In the genomic region with DNA sequence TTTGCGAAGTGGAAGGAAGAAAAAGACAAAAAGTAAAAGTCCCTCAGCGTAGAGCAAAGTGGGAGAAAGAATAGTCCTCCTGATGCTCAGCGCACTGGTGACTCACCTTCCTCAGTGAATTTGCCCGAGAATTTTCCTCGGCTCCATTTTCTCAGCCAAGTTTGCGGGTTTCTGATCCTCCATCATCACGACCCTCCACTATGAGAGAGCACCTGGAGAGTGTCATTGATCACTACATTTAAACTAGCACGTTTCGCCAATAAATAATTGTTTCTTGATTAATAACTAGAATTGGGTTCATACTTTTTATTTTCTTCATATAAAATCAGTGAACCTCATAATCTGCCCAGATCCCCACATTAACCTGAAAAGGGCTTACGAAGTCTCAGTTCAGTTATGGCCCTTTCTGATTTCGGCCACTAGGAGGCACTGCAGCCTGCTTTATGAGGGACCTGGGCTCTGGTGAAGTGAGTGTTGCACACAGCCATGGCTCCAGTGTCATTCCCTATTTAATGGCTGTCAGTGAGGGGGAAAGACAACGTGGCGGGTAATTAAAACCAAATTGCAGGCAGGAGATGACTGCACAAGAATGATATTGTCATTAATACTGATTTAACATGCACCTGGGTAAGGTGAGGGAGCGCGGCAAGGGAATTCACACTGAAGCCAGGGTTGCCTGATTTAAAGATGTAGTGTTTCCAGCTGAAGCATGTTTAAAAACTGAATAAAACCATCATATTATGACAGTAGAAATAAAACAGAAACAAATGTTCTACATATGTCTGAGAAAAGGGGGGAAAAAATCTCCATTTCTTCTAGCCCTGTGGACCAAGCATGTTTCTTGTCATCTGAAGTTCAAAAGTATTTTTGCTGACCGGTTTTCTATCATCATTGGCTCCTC, we compare ENCODE assay signal across 8 mouse cellular contexts.
A peak's percentile ranks its signal among the peaks of the same experiment; 100 is the strongest.
DNase-seq lines count a peak whose midpoint lies in the region; ATAC-seq and TF ChIP-seq lines count a peak whose summit lies in the region.

No protein-coding gene starts in this region.

- WGBS in embryonic facial prominence, embryonic 14.5 days = 26% methylated on average over 16 of the region's 16 CpGs
- WGBS in liver, embryonic 14.5 days (ENCODE audit: insufficient replicate concordance) = 36% methylated on average over 16 of the region's 16 CpGs
- WGBS in neural tube, embryonic 15.5 days = 30% methylated on average over 16 of the region's 16 CpGs

- peaks cover 16% of the 10 kb centered on the region; the same call in 1 of the 2 replicates for H3K27me3 ChIP-seq in embryonic facial prominence, embryonic 14.5 days (replicated peaks; ENCODE audit: control insufficient read depth, insufficient read depth, low read length)
- no peaks in the 10 kb centered on the region for H3K27me3 ChIP-seq in liver, embryonic 14.5 days (ENCODE audit: control insufficient read depth, insufficient read depth, low read length)
- peaks cover 13% of the 10 kb centered on the region; the same call in 1 of the 2 replicates for H3K27me3 ChIP-seq in neural tube, embryonic 15.5 days (replicated peaks)

- no peaks in the 10 kb centered on the region for H3K9me3 ChIP-seq in embryonic facial prominence, embryonic 14.5 days (ENCODE audit: control insufficient read depth, low read length)
- H3K9me3 ChIP-seq in liver, embryonic 14.5 days (ENCODE audit: control insufficient read depth, low read length) = no peaks in the 10 kb centered on the region
- no peaks in the 10 kb centered on the region for H3K9me3 ChIP-seq in neural tube, embryonic 15.5 days (replicated peaks)

- no peak overlapping the region for H3K9ac ChIP-seq in embryonic facial prominence, embryonic 14.5 days (ENCODE audit: low read depth, low read length)
- no peak overlapping the region for H3K9ac ChIP-seq in liver, embryonic 14.5 days (replicated peaks)
- no peak overlapping the region for H3K9ac ChIP-seq in neural tube, embryonic 15.5 days (replicated peaks)

- no peaks in the 10 kb centered on the region for H3K4me1 ChIP-seq in embryonic facial prominence, embryonic 14.5 days (ENCODE audit: control insufficient read depth, insufficient read depth, low read length)
- no peaks in the 10 kb centered on the region for H3K4me1 ChIP-seq in liver, embryonic 14.5 days (replicated peaks; ENCODE audit: control insufficient read depth in 2 of 2, insufficient read depth in 2 of 2, low read length in 1 of 2)
- H3K4me1 ChIP-seq in neural tube, embryonic 15.5 days = peaks cover 8% of the 10 kb centered on the region; the same call in 1 of the 2 replicates

- TF ChIP-seq EP300 in liver, embryonic 14.5 days (IDR thresholded peaks at IDR 0.05; ENCODE audit: low read depth) = no peak

- peak; percentile 77 for TF ChIP-seq CTCF in liver, embryonic 14.5 days (IDR thresholded peaks at IDR 0.05; ENCODE audit: low read depth)

- intact Hi-C loops in heart, postnatal 10 days (cut with DNase I) = loop anchor here (2.0 kb wide), 1 partner anchor 1922 kb away; no protein-coding TSS in a partner anchor

- no peak overlapping the region for H3K4me3 ChIP-seq in embryonic facial prominence, embryonic 14.5 days (ENCODE audit: low read depth, low read length)
- H3K4me3 ChIP-seq in liver, embryonic 14.5 days (ENCODE audit: insufficient read depth in 1 of 2, low read depth in 2 of 2, low read length in 2 of 2) = no peak overlapping the region
- no peak overlapping the region for H3K4me3 ChIP-seq in neural tube, embryonic 15.5 days (replicated peaks)

- peak; percentile 89 for ATAC-seq in embryonic facial prominence, embryonic 14.5 days (ENCODE audit: low read depth)
- no peak for ATAC-seq in liver, embryonic 14.5 days (ENCODE audit: insufficient read depth)
- ATAC-seq in neural tube, embryonic 15.5 days (ENCODE audit: low FRiP score) = peak; percentile 76; the same call in 1 of the 2 replicates

- H3K4me2 ChIP-seq in embryonic facial prominence, embryonic 14.5 days (ENCODE audit: low read depth, low read length) = no peak overlapping the region
- no peak overlapping the region for H3K4me2 ChIP-seq in liver, embryonic 14.5 days (ENCODE audit: low read depth)
- peak overlapping the region; percentile 43 for H3K4me2 ChIP-seq in neural tube, embryonic 15.5 days

- no peak overlapping the region for H3K27ac ChIP-seq in embryonic facial prominence, embryonic 14.5 days (replicated peaks; ENCODE audit: low read depth, low read length)
- no peak overlapping the region for H3K27ac ChIP-seq in liver, embryonic 14.5 days
- no peak overlapping the region for H3K27ac ChIP-seq in neural tube, embryonic 15.5 days (replicated peaks)

- H3K36me3 ChIP-seq in embryonic facial prominence, embryonic 14.5 days (ENCODE audit: control insufficient read depth, insufficient read depth, low read length) = no peaks in the 10 kb centered on the region
- no peaks in the 10 kb centered on the region for H3K36me3 ChIP-seq in liver, embryonic 14.5 days (replicated peaks; ENCODE audit: control insufficient read depth, insufficient read depth, low read depth)
- H3K36me3 ChIP-seq in neural tube, embryonic 15.5 days = no peaks in the 10 kb centered on the region

- DNase-seq in 3134 (ENCODE audit: extremely low read depth, insufficient read length, low spot score) = peak; percentile 37
- peak; percentile 72 to 76 for DNase-seq in adrenal gland, postnatal 36 days
- DNase-seq in embryonic facial prominence, embryonic 14.5 days (ENCODE audit: low spot score) = peak; percentile 83
- DNase-seq in heart, postnatal 10 days = peak; percentile 68 to 84
- DNase-seq in kidney, postnatal 36 days = peak; percentile 67 to 89
- peak in 1 of 3 experiments; percentile 1 for DNase-seq in liver, embryonic 14.5 days (ENCODE audit: low read depth in 3 of 3, low spot score in 3 of 3)
- DNase-seq in urinary bladder, postnatal 36 days (ENCODE audit: low spot score in 2 of 2) = peak; percentile 73 to 76
